Comparison of ENCODE assay signal across 19 mouse cellular contexts in genomic region chr19:58600381-58600780, GRCm38 (mm10). TPM values are rescaled to one million over a fixed set of nuclear protein-coding genes. Genes with fewer than 3 reads are reported as not detected.
"Had no signal": no experiment of that assay in that cellular context is flagged by ENCODE, and none has a peak within 500 bp of the region (broad histone marks: within the 10 kb centered on the region; RNA-seq: fewer than 3 reads in every experiment).

No protein-coding gene starts in this region.

- H3K27me3 ChIP-seq: kidney, embryonic 15.5 days; liver, embryonic 12.5 days; liver, embryonic 15.5 days had no signal

- H3K27ac ChIP-seq: kidney, embryonic 15.5 days; liver, embryonic 12.5 days; liver, embryonic 15.5 days had no signal

- H3K4me2 ChIP-seq: kidney, embryonic 15.5 days; liver, embryonic 12.5 days; liver, embryonic 15.5 days; midbrain, embryonic 11.5 days had no signal

- H3K4me3 ChIP-seq: kidney, embryonic 15.5 days; liver, embryonic 12.5 days; liver, embryonic 15.5 days had no signal

- H3K9me3 ChIP-seq: kidney, embryonic 15.5 days; liver, embryonic 15.5 days had no signal

- H3K36me3 ChIP-seq: kidney, embryonic 15.5 days; liver, embryonic 12.5 days; liver, embryonic 15.5 days had no signal

- H3K9ac ChIP-seq: kidney, embryonic 15.5 days; liver, embryonic 12.5 days; liver, embryonic 15.5 days had no signal

- DNase-seq: kidney, adult 8-10 months; kidney, postnatal 10 days; kidney, postnatal 36 days; left cerebral cortex, postnatal 4 days; liver; lung, adult 2 months; lung, postnatal 14 days; lung, postnatal 4 days; midbrain, embryonic 14.5 days; thymus, adult 18-20 months; thymus, postnatal 36 days had no signal

- H3K4me1 ChIP-seq: kidney, embryonic 15.5 days; liver, embryonic 12.5 days; liver, embryonic 15.5 days had no signal

- ATAC-seq: liver, embryonic 12.5 days had no signal

RNA-seq across cellular contexts. Expression of gene Pnlip, which starts 51.9 kb away (rescaled TPM):
- total RNA-seq: megakaryocyte progenitor cell, adult 5-6 weeks; megakaryocyte-erythroid progenitor cell, adult 5-6 weeks; midbrain, postnatal 0 days had no signal
- polyA plus RNA-seq: kidney, embryonic 15.5 days; liver, embryonic 15.5 days; lung, embryonic 16.5 days; midbrain, embryonic 11.5 days; midbrain, embryonic 14.5 days had no signal
